Mouse (Mus musculus) hindlimb bud, embryonic 11.5 days (tissue): ENCODE results near the gene Faf1.
"Not testable (repeated sequence)": the region's sequence is repeated elsewhere in the genome, so short reads cannot be mapped to it uniquely, and the experiment has no call there.

Source experiments
- DNase-seq: peaks from one replicate; pipeline ENCODE4 v3.0.0-alpha.2; 2012; ENCODE audit warnings: low read depth, low spot score; ENCODE audit errors: extremely low spot score

Gene Faf1

GRCm38 (mm10) chr4:109665101-109665981 is 11.0 kb upstream of the Faf1 start:
- no peak for DNase-seq

- DNase-seq, result no peak
Measured at GRCm38 (mm10) chr4:109665982-109666460, 10.4 kb upstream of the Faf1 start.

- no peak for DNase-seq
Measured at GRCm38 (mm10) chr4:109666461-109667269, 9.7 kb upstream of the Faf1 start, which contains the start of gene Cdkn2c. Cdkn2c (minus strand) TSS chr4:109667189.

- no peak for DNase-seq
Measured at GRCm38 (mm10) chr4:109667518-109667917, 8.9 kb upstream of the Faf1 start.

GRCm38 (mm10) chr4:109670213-109670612 is 6.2 kb upstream of the Faf1 start:
- DNase-seq, result no peak

- no peak for DNase-seq
Measured at GRCm38 (mm10) chr4:109671941-109672340, 4.4 kb upstream of the Faf1 start.

- no peak for DNase-seq
Measured at GRCm38 (mm10) chr4:109674097-109674496, 2.3 kb upstream of the Faf1 start.

GRCm38 (mm10) chr4:109677221-109677620 is 833 bp downstream of the Faf1 start:
- DNase-seq, result no peak

- DNase-seq, result no peak
Measured at GRCm38 (mm10) chr4:109683561-109683960, 7.2 kb downstream of the Faf1 start.

GRCm38 (mm10) chr4:109692674-109693073 is 16.3 kb downstream of the Faf1 start:
- DNase-seq, result no peak

GRCm38 (mm10) chr4:109700727-109701126 is 24.3 kb downstream of the Faf1 start:
- DNase-seq, result not testable (repeated sequence)

GRCm38 (mm10) chr4:109703568-109703967 is 27.2 kb downstream of the Faf1 start:
- DNase-seq, result peak; percentile 41

GRCm38 (mm10) chr4:109705349-109705748 is 29.0 kb downstream of the Faf1 start:
- DNase-seq, result no peak

GRCm38 (mm10) chr4:109719281-109719680 is 42.9 kb downstream of the Faf1 start:
- DNase-seq, result no peak

- peak; percentile 49 for DNase-seq
Measured at GRCm38 (mm10) chr4:109729281-109729680, 52.9 kb downstream of the Faf1 start.

GRCm38 (mm10) chr4:109735754-109736153 is 59.4 kb downstream of the Faf1 start:
- DNase-seq, result no peak

- no peak for DNase-seq
Measured at GRCm38 (mm10) chr4:109743984-109744383, 67.6 kb downstream of the Faf1 start.

GRCm38 (mm10) chr4:109759031-109759430 is 82.6 kb downstream of the Faf1 start:
- DNase-seq, result no peak

GRCm38 (mm10) chr4:109759901-109760300 is 83.5 kb downstream of the Faf1 start:
- DNase-seq, result no peak

GRCm38 (mm10) chr4:109760501-109760900 is 84.1 kb downstream of the Faf1 start:
- no peak for DNase-seq

GRCm38 (mm10) chr4:109762768-109763501 is 86.5 kb downstream of the Faf1 start:
- DNase-seq, result peak; percentile 52
